Mouse (Mus musculus) liver, postnatal 0 days (tissue): Measurements from ENCODE around the gene Nfib. TPM values are rescaled to one million over a fixed set of nuclear protein-coding genes. Genes with fewer than 3 reads are reported as not detected.

Experiments used
- ATAC-seq: fragments of 200-750 bp; cut with Nextera tagmentation; 2 replicates; pipeline ENCODE4 v1.8.0; 2017; ENCODE audit warnings: mild to moderate bottlenecking, moderate library complexity
- DNase-seq: peaks from one replicate; pipeline ENCODE4 v3.0.0-alpha.2; 2016
- H3K27ac ChIP-seq: fragments of 300-500 bp; sonication (generic); 2 replicates; pipeline ENCODE4 v1.5.1; 2014; ENCODE audit warnings: antibody characterized with exemption, moderate library complexity, mild to moderate bottlenecking, low read depth
- H3K27me3 ChIP-seq: fragments of 300-500 bp; sonication (generic); 2 replicates; pipeline ENCODE4 v1.6.1; 2014; ENCODE audit warnings: low read length, control low read depth, mixed read lengths; ENCODE audit not compliant: insufficient read depth
- H3K36me3 ChIP-seq: fragments of 300-500 bp; sonication (generic); replicated peaks from 2 replicates; pipeline ENCODE4 v1.6.1; 2014; ENCODE audit warnings: mild to moderate bottlenecking, control low read depth, low read length, moderate library complexity, mixed read lengths; ENCODE audit not compliant: insufficient read depth
- H3K4me1 ChIP-seq: fragments of 300-500 bp; sonication (generic); 2 replicates; pipeline ENCODE4 v1.6.1; 2014; ENCODE audit warnings: antibody characterized with exemption, mild to moderate bottlenecking, control low read depth; ENCODE audit not compliant: insufficient read depth
- H3K4me2 ChIP-seq: fragments of 300-500 bp; sonication (generic); 2 replicates; pipeline ENCODE4 v1.6.1; 2014; ENCODE audit warnings: low read depth, mild to moderate bottlenecking, low read length, moderate library complexity, mixed read lengths
- H3K4me3 ChIP-seq: fragments of 300-500 bp; sonication (generic); 2 replicates; pipeline ENCODE4 v1.5.1; 2014; ENCODE audit warnings: low read depth, low read length
- H3K9ac ChIP-seq: fragments of 300-500 bp; sonication (generic); replicated peaks from 2 replicates; pipeline ENCODE4 v1.6.1; 2014; ENCODE audit warnings: mild to moderate bottlenecking, moderate library complexity
- H3K9me3 ChIP-seq: fragments of 300-500 bp; sonication (generic); 2 replicates; pipeline ENCODE4 v1.6.1; 2016; ENCODE audit warnings: mild to moderate bottlenecking, control low read depth, low read length, mixed read lengths
- CTCF ChIP-seq: sonication (generic); IDR thresholded peaks from 2 replicates; pipeline ENCODE4 v1.5.1; 2016; ENCODE audit warnings: antibody characterized with exemption, low read depth
- EP300 ChIP-seq: IDR thresholded peaks from 2 replicates; pipeline ENCODE4 v1.6.1; 2016; ENCODE audit warnings: antibody characterized with exemption, low read depth, mild to moderate bottlenecking
- WGBS: fragments of 180-500 bp; shearing (Covaris S2); extraction: QIAGEN DNeasy Blood & Tissue Kit; methylation state at CpG from one replicate; pipeline ENCODE4 v1.1.7; 2014; ENCODE audit not compliant: insufficient replicate concordance; 5-methylcytosine and 5-hydroxymethylcytosine counted together
- polyA plus RNA-seq: library from polyadenylated mRNA; unstranded; fragments of >200 nt; fragmentation: Nextera tagmentation; extraction: Ambion mirVana; gene quantifications from 2 replicates; pipeline ENCODE4 v1.2.1, GENCODE M21; 2015

Nfib gene
- polyA plus RNA-seq, 1 experiment from 2014 or later = 8.3 TPM

DNA sequence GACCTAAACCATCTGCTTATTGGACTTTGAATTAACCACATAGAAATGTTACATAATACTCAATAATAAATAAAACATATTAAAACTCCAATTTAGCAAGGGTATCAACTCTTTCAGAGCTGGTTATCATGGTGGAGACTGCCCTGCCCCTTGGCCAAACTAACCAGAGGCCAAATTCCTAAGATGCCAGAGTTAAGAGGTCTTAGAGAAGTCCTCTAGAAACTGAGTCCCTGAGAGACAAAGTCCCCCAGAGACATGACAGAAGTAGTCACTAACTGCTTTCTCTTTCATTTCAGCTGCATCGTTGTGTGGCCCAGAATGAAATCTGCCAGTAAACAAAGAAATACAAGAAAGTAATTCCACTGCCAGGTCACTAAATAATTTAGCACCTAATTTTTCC is 221.7 kb downstream of the Nfib start:
- Histone ChIP-seq H3K4me3 (no peak overlapping the region), H3K9me3 (no peaks in the 10 kb centered on the region), H3K4me1 (peaks cover 3% of the 10 kb centered on the region; the same call in 1 of the 2 replicates), H3K4me2 (peak overlapping the region; percentile 14; the same call in 1 of the 2 replicates), H3K27me3 (no peaks in the 10 kb centered on the region), H3K36me3 (0 out of 2 replicates have a peak, but pooled peaks cover 2% of the 10 kb centered on the region), H3K9ac (no peak overlapping the region), H3K27ac (no peak overlapping the region)
- no peak for DNase-seq
- no peak for ATAC-seq
- WGBS = 44% methylated on average over 1 of the region's 1 CpGs
- TF ChIP-seq CTCF = no peak
- no peak for TF ChIP-seq EP300

GRCm38 (mm10) chr4:82483298-82483697 is 222.3 kb downstream of the Nfib start:
- Histone ChIP-seq H3K9me3 (no peaks in the 10 kb centered on the region), H3K4me2 (0 out of 2 replicates have a peak overlapping the region, but pooled peaks have one; percentile 14), H3K36me3 (0 out of 2 replicates have a peak, but pooled peaks cover 2% of the 10 kb centered on the region), H3K27ac (no peak overlapping the region), H3K9ac (no peak overlapping the region), H3K4me3 (no peak overlapping the region), H3K27me3 (no peaks in the 10 kb centered on the region), H3K4me1 (peaks cover 3% of the 10 kb centered on the region; the same call in 1 of the 2 replicates)
- TF ChIP-seq EP300 (no peak), CTCF (no peak)
- ATAC-seq (no peak), DNase-seq (no peak)
- 61% methylated on average over 6 of the region's 6 CpGs for WGBS

- Histone ChIP-seq H3K27me3 (no peaks in the 10 kb centered on the region), H3K9ac (no peak overlapping the region), H3K36me3 (no peaks in the 10 kb centered on the region), H3K4me1 (peaks cover 10% of the 10 kb centered on the region), H3K4me2 (no peak overlapping the region), H3K9me3 (no peaks in the 10 kb centered on the region), H3K27ac (no peak overlapping the region), H3K4me3 (no peak overlapping the region)
- TF ChIP-seq CTCF (no peak), EP300 (no peak)
- 86% methylated on average over 9 of the region's 9 CpGs for WGBS
- DNase-seq = no peak
- ATAC-seq = no peak
These were observed 224.9 kb downstream of the Nfib start for GRCm38 (mm10) chr4:82480635-82481034.

DNA sequence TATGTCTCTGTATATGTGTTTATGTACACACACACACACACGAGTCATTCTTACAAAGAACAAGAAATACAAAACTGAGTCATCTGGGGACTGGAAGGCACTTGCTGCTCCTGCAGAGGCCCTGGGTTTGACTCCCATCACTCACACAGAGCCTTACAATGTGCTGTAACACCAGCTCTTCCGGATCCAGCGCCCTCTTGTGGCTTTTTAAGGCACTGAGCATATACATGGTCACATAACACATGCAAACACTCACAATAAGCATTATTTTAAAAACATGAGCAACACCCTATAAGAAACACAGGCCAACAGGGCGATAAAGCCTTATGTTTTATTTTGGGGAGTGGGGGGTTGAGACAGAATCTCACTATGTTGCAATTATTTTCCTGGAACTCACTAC is 226.2 kb downstream of the Nfib start:
- Histone ChIP-seq H3K4me1 (peaks cover 8% of the 10 kb centered on the region; the same call in 1 of the 2 replicates), H3K9me3 (no peaks in the 10 kb centered on the region), H3K9ac (no peak overlapping the region), H3K36me3 (no peaks in the 10 kb centered on the region), H3K27ac (no peak overlapping the region), H3K4me3 (no peak overlapping the region), H3K4me2 (no peak overlapping the region), H3K27me3 (no peaks in the 10 kb centered on the region)
- ATAC-seq (no peak), DNase-seq (no peak)
- TF ChIP-seq CTCF (peak; percentile 29), EP300 (no peak)
- WGBS = 58% methylated on average over 4 of the region's 4 CpGs

DNA sequence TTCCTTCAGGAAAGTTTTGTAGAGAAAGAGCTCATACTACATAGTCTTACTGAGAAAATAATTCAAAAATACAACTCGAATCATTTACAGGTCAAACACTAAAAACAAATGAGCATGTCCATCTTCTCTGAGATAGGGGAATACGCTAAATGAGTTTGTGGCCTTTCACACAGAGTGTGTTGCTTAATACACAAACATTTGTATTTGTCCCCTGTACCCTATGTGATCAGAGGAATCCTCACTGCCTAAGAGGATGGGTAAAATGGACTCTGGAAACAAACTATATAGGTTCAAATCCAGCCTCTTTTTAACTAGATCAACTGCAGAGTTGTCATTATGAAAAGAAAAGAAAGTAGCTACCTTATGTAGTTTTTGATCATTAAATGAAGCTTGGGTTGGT is 227.8 kb downstream of the Nfib start:
- no peak for DNase-seq
- H3K27ac ChIP-seq = 0 out of 2 replicates have a peak overlapping the region, but pooled peaks have one; percentile 51
- peaks cover 12% of the 10 kb centered on the region for H3K4me1 ChIP-seq
- TF ChIP-seq EP300 (no peak), CTCF (no peak)
- 54% methylated on average over 2 of the region's 2 CpGs for WGBS
- no peaks in the 10 kb centered on the region for H3K36me3 ChIP-seq
- no peaks in the 10 kb centered on the region for H3K27me3 ChIP-seq
- H3K4me2 ChIP-seq = no peak overlapping the region
- ATAC-seq = peak; percentile 64; the same call in 1 of the 2 replicates
- H3K9ac ChIP-seq = no peak overlapping the region
- H3K9me3 ChIP-seq = no peaks in the 10 kb centered on the region
- H3K4me3 ChIP-seq = no peak overlapping the region

GRCm38 (mm10) chr4:82476411-82476810 is 229.1 kb downstream of the Nfib start:
- 43% methylated on average over 2 of the region's 2 CpGs for WGBS
- H3K9ac ChIP-seq = no peak overlapping the region
- peak; percentile 87 for ATAC-seq
- H3K27ac ChIP-seq = peak overlapping the region; percentile 72
- no peak overlapping the region for H3K4me2 ChIP-seq
- no peak for DNase-seq
- peaks cover 15% of the 10 kb centered on the region for H3K4me1 ChIP-seq
- H3K4me3 ChIP-seq = no peak overlapping the region
- no peaks in the 10 kb centered on the region for H3K36me3 ChIP-seq
- H3K9me3 ChIP-seq = no peaks in the 10 kb centered on the region
- H3K27me3 ChIP-seq = no peaks in the 10 kb centered on the region
- TF ChIP-seq EP300 = no peak
- no peak for TF ChIP-seq CTCF
